Mouse (Mus musculus) CH12.LX (cell line): ENCODE results near the gene Olfr810.

Source experiments
- BHLHE40 ChIP-seq: IDR thresholded peaks from 2 replicates; pipeline ENCODE4 v1.6.1; 2011; ENCODE audit warnings: mild to moderate bottlenecking, low read depth, low read length, improper control_type of control experiment
- CHD1 ChIP-seq: IDR thresholded peaks from 2 replicates; pipeline ENCODE4 v1.6.1; 2012; ENCODE audit warnings: low read depth, low read length, improper control_type of control experiment, inconsistent platforms
- CTCF ChIP-seq, 2 experiments: IDR thresholded peaks in 1 of 2; conservative IDR thresholded peaks in 1 of 2; 2 replicates each; pipeline ENCODE4 v1.5.1; 2011 to 2012; ENCODE audit warnings: low read depth in 2 of 2, low read length in 2 of 2, improper control_type of control experiment in 1 of 2, inconsistent platforms in 1 of 2, mild to moderate bottlenecking in 1 of 2, moderate library complexity in 1 of 2
- EP300 ChIP-seq: IDR thresholded peaks from 2 replicates; pipeline ENCODE4 v1.6.1; 2011; ENCODE audit warnings: low read length, improper control_type of control experiment
- JUND ChIP-seq: conservative IDR thresholded peaks from 2 replicates; pipeline ENCODE4 v1.6.1; 2011; ENCODE audit warnings: low read depth, low read length, improper control_type of control experiment
- MAX ChIP-seq: IDR thresholded peaks from 2 replicates; pipeline ENCODE4 v1.6.1; 2011; ENCODE audit warnings: low read length, improper control_type of control experiment
- MEF2A ChIP-seq: IDR thresholded peaks from 2 replicates; pipeline ENCODE4 v1.6.1; 2014; ENCODE audit warnings: low read depth, mild to moderate bottlenecking, inconsistent platforms, low read length, improper control_type of control experiment, borderline replicate concordance
- POLR2A ChIP-seq: IDR thresholded peaks from 2 replicates; pipeline ENCODE4 v1.6.1; 2011; ENCODE audit warnings: low read depth, mild to moderate bottlenecking, improper control_type of control experiment, low read length

GRCm38 (mm10) chr10:129765182-129765581, 29.5 kb downstream of the Olfr810 start, which contains the start of gene Olfr808:
- TF ChIP-seq POLR2A (no peak), CHD1 (no peak), MAX (no peak), CTCF (conservative IDR thresholded peaks at IDR 0.05 in 1 of 2, IDR thresholded peaks at IDR 0.05 in 1 of 2; ENCODE audit: low read depth in 2 of 2, low read length in 2 of 2) (no peak), EP300 (no peak), BHLHE40 (no peak), MEF2A (no peak), JUND (no peak)
